Mouse (Mus musculus) left cerebral cortex, adult 2 months (tissue): ENCODE data around the gene Focad. TPM values are rescaled to one million over a fixed set of nuclear protein-coding genes. Genes with fewer than 3 reads are reported as not detected.
"Not testable (repeated sequence)": the region's sequence is repeated elsewhere in the genome, so short reads cannot be mapped to it uniquely, and the experiment has no call there.

Experiments
- DNase-seq, 2 experiments: peaks; one replicate each; pipeline ENCODE4 v3.0.0; 2021 to 2022; ENCODE audit warnings: low spot score in 2 of 2, mixed read lengths in 1 of 2; ENCODE audit errors: extremely low spot score in 1 of 2
- H3K27ac ChIP-seq: fragments of 200-600 bp; 2 replicates; pipeline ENCODE4 v1.8.1; 2022
- H3K4me3 ChIP-seq: fragments of 200-600 bp; 2 replicates; pipeline ENCODE4 v1.8.1; 2022
- CTCF ChIP-seq: fragments of 200-600 bp; IDR thresholded peaks from 2 replicates; pipeline ENCODE4 v1.8.1; 2022; ENCODE audit warnings: antibody characterized with exemption, mild to moderate bottlenecking, moderate library complexity
- intact Hi-C: fragments of 180-260 bp; cut with DNase I; formaldehyde crosslinking; loops from one replicate; pipeline ENCODE4 v1.15.1; 2025
- total RNA-seq, 2 experiments: library from RNA; stranded (reverse); gene quantifications; 2 replicates each; pipeline ENCODE4 v1.2.3; 2021

Focad gene
- total RNA-seq, 2 experiments from 2014 or later = 50.7 to 54.7 TPM

GRCm38 (mm10) chr4:88336753-88337152 lies 242.3 kb downstream of the Focad start:
- H3K4me3 ChIP-seq = no peak overlapping the region
- TF ChIP-seq CTCF = no peak
- intact Hi-C loops = no loop called here
- DNase-seq = no peak
- H3K27ac ChIP-seq = no peak overlapping the region

- intact Hi-C loops = no loop called here
- Histone ChIP-seq H3K27ac (no peak overlapping the region), H3K4me3 (no peak overlapping the region)
- no peak for TF ChIP-seq CTCF
- DNase-seq = no peak
Observed at GRCm38 (mm10) chr4:88337365-88337764, 242.9 kb downstream of the Focad start.

GRCm38 (mm10) chr4:88338130-88338529 lies 243.7 kb downstream of the Focad start:
- intact Hi-C loops = no loop called here
- DNase-seq = no peak
- no peak for TF ChIP-seq CTCF
- no peak overlapping the region for H3K4me3 ChIP-seq
- H3K27ac ChIP-seq = no peak overlapping the region

DNA sequence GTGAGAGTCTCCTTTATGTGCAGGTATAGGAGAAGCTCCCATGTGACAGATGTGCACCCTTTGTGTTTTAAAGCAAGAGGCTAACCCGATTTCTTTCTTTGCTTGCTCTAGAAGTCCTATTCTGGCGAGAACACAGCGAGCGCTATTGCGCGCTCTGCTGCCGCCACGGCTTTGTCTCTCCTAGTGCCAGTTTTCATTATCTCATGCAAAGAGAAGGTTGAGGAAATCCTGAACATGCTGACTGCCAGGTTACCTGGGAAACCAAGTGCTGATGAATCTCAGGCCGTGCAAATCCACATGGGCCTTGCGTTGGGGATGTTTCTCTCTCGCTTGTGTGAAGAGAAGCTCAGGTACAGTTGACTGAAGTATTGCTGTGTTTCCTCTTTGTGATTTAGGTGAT lies 250.0 kb downstream of the Focad start:
- Histone ChIP-seq H3K27ac (no peak overlapping the region), H3K4me3 (no peak overlapping the region)
- DNase-seq = peak; percentile 27 to 30
- intact Hi-C loops = no loop called here
- TF ChIP-seq CTCF = no peak

DNA sequence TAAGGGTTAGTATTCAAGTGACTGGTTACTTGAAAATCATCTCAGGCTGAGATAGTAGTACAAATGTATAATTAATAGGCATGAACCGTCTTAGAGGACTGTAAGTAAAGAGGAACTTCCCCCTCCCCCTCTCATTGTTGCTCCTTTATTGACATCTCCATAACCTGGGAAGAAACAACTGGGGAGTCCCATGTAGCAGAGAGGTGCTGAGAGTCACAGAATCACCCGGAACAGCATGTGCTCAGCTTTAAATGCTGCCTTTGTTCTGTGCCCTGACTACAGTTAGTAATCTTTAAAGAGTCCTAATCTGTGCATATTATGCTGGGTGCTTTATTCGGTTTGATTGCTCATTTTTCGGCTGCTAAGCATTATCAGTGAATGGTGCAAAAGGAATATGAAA lies 250.6 kb downstream of the Focad start:
- intact Hi-C loops = no loop called here
- no peak overlapping the region for H3K27ac ChIP-seq
- no peak for DNase-seq
- TF ChIP-seq CTCF = no peak
- H3K4me3 ChIP-seq = no peak overlapping the region

DNA sequence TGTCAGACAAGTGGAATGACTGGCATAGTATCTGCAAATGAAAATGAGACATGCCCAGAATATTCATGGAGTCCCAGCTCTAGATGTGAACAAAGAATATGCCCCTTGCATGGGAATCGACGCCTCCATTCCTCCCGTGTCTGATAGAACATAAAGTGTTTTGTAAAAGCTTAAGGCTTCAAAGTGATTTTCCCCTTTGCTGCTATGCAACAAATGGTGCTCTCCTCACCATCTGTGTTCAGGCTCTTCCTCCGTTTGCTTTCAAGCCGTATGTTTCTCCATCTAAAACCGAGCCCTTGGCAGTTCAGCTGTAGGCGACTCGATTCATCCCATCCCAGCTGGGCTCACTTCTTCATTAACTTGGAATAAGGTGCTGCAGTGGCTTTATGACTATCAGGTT lies 251.5 kb downstream of the Focad start:
- intact Hi-C loops = no loop called here
- DNase-seq = peak in 1 of 2 experiments; percentile 22
- no peak for TF ChIP-seq CTCF
- Histone ChIP-seq H3K4me3 (no peak overlapping the region), H3K27ac (no peak overlapping the region)

DNA sequence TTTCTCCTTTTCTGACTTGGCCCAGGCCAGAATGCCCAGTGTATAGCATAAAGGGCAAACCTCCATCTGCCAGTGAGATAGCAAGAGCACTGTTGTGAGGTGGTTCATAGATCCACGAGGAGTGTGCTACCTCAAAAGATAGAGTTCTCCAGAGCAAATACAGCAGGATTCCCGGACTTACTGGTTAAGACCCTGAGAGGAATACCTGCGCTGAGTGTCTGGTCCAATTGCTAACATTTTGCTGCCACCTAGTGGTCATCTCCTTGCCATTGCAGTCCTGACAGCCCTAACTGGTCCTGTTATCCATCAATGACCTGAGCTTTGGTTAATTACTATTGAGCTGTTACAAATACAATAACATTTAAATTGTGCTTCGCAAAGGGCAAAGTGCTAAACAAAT lies 256.5 kb downstream of the Focad start:
- no peak overlapping the region for H3K4me3 ChIP-seq
- peak; percentile 97 for TF ChIP-seq CTCF
- intact Hi-C loops = loop anchor here (1.0 to 10.0 kb wide), 5 partner anchors 42 to 982 kb away; no protein-coding TSS in a partner anchor
- peak; percentile 53 to 57 for DNase-seq
- H3K27ac ChIP-seq = no peak overlapping the region

DNA sequence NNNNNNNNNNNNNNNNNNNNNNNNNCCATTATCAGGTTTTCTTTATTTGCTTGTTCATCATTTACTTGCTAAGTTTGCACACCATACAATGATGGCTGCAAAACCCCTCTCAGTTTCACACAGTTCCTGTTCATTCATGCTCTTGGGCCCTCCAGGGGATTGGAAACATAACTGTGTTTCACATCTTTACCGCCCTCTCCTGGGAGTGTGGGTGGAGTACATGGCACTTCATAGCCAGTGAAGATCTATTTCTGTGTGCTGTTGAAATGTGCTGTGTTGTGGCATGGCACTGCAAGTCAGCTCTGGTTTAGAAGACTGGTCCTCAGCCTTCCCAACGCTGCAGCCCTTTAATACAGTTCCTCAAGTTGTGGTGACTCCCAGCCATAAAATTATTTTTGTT lies 262.2 kb downstream of the Focad start:
- Histone ChIP-seq H3K4me3 (no peak overlapping the region), H3K27ac (no peak overlapping the region)
- peak; percentile 42 for TF ChIP-seq CTCF
- intact Hi-C loops = loop anchor here (10.0 kb wide), 1 partner anchor 188 kb away; no protein-coding TSS in a partner anchor
- DNase-seq = no peak

GRCm38 (mm10) chr4:88357431-88357830 lies 263.0 kb downstream of the Focad start:
- TF ChIP-seq CTCF = no peak
- no peak for DNase-seq
- H3K27ac ChIP-seq = no peak overlapping the region
- intact Hi-C loops = loop anchor here (10.0 kb wide), 1 partner anchor 187 kb away; no protein-coding TSS in a partner anchor
- H3K4me3 ChIP-seq = no peak overlapping the region

DNA sequence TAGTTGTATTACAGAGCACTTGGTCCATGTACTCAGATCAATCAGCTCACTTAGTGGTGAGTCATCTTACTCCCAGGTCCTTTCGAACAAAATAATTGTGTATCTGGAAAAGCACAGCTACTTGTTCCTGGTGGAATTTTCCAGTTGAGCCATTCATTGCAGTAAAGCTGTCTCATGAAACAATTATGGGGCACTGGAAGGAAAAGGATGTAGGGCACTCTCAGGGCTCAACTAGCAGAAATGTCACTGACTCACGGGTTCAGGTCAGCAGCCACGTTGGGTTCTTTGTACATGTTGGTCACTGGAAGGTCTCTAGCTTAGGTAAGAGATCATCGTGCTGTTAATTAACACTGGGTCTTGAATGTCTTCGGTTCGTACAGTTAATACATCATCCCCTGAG lies 275.5 kb downstream of the Focad start:
- intact Hi-C loops = no loop called here
- H3K4me3 ChIP-seq = no peak overlapping the region
- no peak for DNase-seq
- no peak overlapping the region for H3K27ac ChIP-seq
- no peak for TF ChIP-seq CTCF

DNA sequence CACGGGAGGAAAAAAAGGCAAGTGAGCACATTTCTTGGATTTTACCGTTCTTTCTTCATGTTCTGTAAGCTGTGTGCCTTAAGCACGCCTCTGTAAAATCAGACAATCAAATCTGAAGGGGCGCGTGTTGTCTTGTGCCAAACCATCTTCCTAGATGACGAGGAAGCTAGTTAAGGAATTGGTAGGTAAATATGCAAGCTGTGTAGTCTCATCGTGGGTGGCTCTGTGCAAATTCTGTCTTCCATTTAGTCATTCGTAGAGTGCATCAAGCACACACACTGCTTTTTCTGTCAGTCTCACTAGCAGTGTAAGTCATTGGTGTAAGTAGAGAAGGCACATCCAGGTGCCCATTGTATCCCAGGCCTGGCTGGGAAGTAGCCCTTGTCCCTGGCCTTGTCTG lies 276.4 kb downstream of the Focad start:
- DNase-seq = no peak
- intact Hi-C loops = no loop called here
- no peak overlapping the region for H3K4me3 ChIP-seq
- H3K27ac ChIP-seq = no peak overlapping the region
- TF ChIP-seq CTCF = no peak

DNA sequence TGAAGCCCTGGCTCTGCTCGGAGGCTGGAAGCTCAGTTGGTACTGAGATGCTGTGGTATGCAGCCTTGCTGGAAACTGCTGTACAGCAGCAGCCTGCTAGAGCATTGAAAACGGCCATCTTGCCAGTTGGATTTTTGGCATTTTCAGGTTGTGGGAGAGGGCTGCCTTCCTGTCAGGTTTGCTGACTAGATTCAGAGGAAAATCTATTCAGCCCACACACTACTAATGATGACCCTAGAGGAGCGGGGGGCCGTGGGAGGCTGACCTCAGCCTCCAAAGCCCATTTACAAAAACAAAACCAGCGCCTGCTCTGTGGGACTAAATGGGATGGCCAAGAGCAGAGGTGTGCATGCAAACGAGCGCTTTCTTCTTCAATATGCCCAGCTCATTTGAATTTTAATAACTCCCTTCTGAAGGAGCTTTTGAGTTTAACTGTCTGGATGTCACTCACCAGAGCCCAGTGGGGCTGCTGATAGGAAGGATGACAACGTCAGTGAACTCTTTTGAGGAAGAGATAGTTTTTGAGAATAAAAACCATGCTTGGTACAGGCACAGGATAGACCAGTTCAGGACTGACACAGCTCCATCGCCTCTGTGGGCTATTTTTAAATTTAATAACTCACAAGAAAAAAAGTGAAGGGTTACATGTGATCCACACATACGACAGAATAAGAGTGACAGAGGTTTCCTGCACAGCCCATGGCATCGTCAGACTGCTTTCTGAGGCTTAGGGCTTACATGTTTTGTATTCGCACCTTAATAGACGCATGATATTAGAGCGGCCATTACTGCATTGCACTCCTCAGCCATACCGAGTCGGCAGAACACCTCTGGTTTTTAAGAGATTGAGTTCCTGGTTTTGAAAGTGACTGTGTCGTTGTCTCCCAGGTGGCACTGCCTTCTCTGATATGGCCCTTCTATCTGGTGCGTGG lies 278.1 kb downstream of the Focad start:
- intact Hi-C loops = no loop called here
- DNase-seq = no peak
- Histone ChIP-seq H3K27ac (no peak overlapping the region), H3K4me3 (no peak overlapping the region)
- TF ChIP-seq CTCF = no peak

DNA sequence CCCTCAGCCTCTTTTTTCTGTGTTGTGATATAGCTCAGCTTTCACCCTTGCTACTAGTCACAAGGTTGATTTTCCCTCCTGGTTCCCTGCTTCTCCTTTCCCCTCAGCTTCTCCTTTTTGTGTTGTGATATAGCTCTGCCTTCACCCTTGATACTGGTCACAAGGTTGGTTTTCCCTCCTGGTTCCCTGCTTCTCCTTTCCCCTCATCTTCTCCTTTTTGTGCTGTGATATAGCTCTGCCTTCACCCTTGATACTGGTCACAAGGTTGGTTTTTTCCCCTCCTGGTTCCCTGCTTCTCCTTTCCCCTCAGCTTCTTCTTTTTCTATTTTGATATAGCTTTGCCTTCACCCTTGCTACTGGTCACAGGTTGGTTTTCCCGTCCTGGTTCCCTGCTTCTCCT lies 295.6 kb downstream of the Focad start:
- no peak for TF ChIP-seq CTCF
- no peak for DNase-seq
- Histone ChIP-seq H3K4me3 (no peak overlapping the region), H3K27ac (no peak overlapping the region)
- intact Hi-C loops = no loop called here

DNA sequence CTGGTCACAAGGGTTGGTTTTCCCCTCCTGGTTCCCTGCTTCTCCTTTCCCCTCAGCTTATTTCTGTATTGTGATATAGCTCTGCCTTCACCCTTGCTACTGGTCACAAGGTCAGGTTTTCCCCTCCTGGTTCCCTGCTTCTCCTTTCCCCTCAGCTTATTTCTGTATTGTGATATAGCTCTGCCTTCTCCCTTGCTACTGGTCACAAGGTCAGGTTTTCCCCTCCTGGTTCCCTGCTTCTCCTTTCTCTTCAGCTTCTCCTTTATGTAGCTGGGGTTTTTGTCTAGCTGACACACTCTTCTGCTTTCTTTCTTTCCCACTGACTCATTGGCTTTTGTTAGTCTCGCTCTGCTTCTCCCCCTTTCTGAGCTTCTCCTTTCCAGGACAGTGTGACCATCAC lies 296.2 kb downstream of the Focad start:
- DNase-seq, H3K4me3 ChIP-seq, H3K27ac ChIP-seq, intact Hi-C loops: not testable (repeated sequence)
